Mouse (Mus musculus): Measurements from ENCODE around the gene Hivep2.

- no peak for TF ChIP-seq CTCF (IDR thresholded peaks at IDR 0.05; ENCODE audit: borderline replicate concordance, extremely low read depth, insufficient read depth, insufficient read length)
- peak; percentile 55 for TF ChIP-seq POLR2A (IDR thresholded peaks at IDR 0.05; ENCODE audit: borderline replicate concordance, extremely low read depth, insufficient read depth, insufficient read length, poor library complexity, severe bottlenecking)
Measured at GRCm38 (mm10) chr10:13966830-13967450, 1.1 kb downstream of the Hivep2 start.
